Mouse (Mus musculus): ENCODE measurements around the gene Ndc1.
"Not testable (repeated sequence)": the region's sequence is repeated elsewhere in the genome, so short reads cannot be mapped to it uniquely, and the experiment has no call there.

The Ndc1 gene

GRCm38 (mm10) chr4:107367567-107368314, at the start of gene Ndc1:
TSS of gene Ndc1 (plus strand) at chr4:107367784.
- in situ Hi-C loops (cut with MboI): no loop called here

- in situ Hi-C loops (cut with MboI): no loop called here
Observed at GRCm38 (mm10) chr4:107318646-107319045, 48.9 kb upstream of the Ndc1 start.

GRCm38 (mm10) chr4:107321041-107321440, 46.5 kb upstream of the Ndc1 start:
- in situ Hi-C loops (cut with MboI): no loop called here

GRCm38 (mm10) chr4:107323113-107323512, 44.5 kb upstream of the Ndc1 start:
- in situ Hi-C loops (cut with MboI): no loop called here

GRCm38 (mm10) chr4:107328530-107328929, 39.1 kb upstream of the Ndc1 start:
- in situ Hi-C loops (cut with MboI): no loop called here

GRCm38 (mm10) chr4:107333514-107333913, 34.1 kb upstream of the Ndc1 start:
- in situ Hi-C loops (cut with MboI): no loop called here

GRCm38 (mm10) chr4:107336356-107336755, 31.2 kb upstream of the Ndc1 start:
- in situ Hi-C loops (cut with MboI): no loop called here

- in situ Hi-C loops (cut with MboI): no loop called here
Observed at GRCm38 (mm10) chr4:107337455-107337854, 30.1 kb upstream of the Ndc1 start.

- in situ Hi-C loops (cut with MboI): loop anchor here (10.0 kb wide), 1 partner anchor 97 kb away; no protein-coding TSS in a partner anchor
Observed at GRCm38 (mm10) chr4:107341354-107341753, 26.2 kb upstream of the Ndc1 start.

- in situ Hi-C loops (cut with MboI): loop anchor here (10.0 kb wide), 1 partner anchor 100 kb away; no protein-coding TSS in a partner anchor
Observed at GRCm38 (mm10) chr4:107344612-107345011, 23.0 kb upstream of the Ndc1 start.

GRCm38 (mm10) chr4:107347221-107347620, 20.4 kb upstream of the Ndc1 start:
- in situ Hi-C loops (cut with MboI): loop anchor here (10.0 kb wide), 1 partner anchor 102 kb away; no protein-coding TSS in a partner anchor

- in situ Hi-C loops (cut with MboI): loop anchor here (10.0 kb wide), 1 partner anchor 104 kb away; no protein-coding TSS in a partner anchor
Observed at GRCm38 (mm10) chr4:107348529-107349310, 18.9 kb upstream of the Ndc1 start.

GRCm38 (mm10) chr4:107349311-107350008, 18.1 kb upstream of the Ndc1 start:
- in situ Hi-C loops (cut with MboI): loop anchor here (10.0 kb wide), 1 partner anchor 105 kb away; no protein-coding TSS in a partner anchor

- in situ Hi-C loops (cut with MboI): no loop called here
Observed at GRCm38 (mm10) chr4:107351368-107351767, 16.2 kb upstream of the Ndc1 start.

- in situ Hi-C loops (cut with MboI): no loop called here
Observed at GRCm38 (mm10) chr4:107353612-107354011, 14.0 kb upstream of the Ndc1 start.

GRCm38 (mm10) chr4:107354126-107354525, 13.5 kb upstream of the Ndc1 start:
- in situ Hi-C loops (cut with MboI): no loop called here

GRCm38 (mm10) chr4:107354543-107354942, 13.0 kb upstream of the Ndc1 start:
- in situ Hi-C loops (cut with MboI): no loop called here

- in situ Hi-C loops (cut with MboI): not testable (repeated sequence)
Observed at GRCm38 (mm10) chr4:107357172-107357571, 10.4 kb upstream of the Ndc1 start.

- in situ Hi-C loops (cut with MboI): no loop called here
Observed at GRCm38 (mm10) chr4:107358460-107358859, 9.1 kb upstream of the Ndc1 start.

- in situ Hi-C loops (cut with MboI): no loop called here
Observed at GRCm38 (mm10) chr4:107360457-107361145, 7.0 kb upstream of the Ndc1 start.

GRCm38 (mm10) chr4:107362755-107363154, 4.8 kb upstream of the Ndc1 start:
- in situ Hi-C loops (cut with MboI): no loop called here
